Mouse (Mus musculus) ES-Bruce4 (cell line): ENCODE data around the gene Arhgap21. TPM values are rescaled to one million over a fixed set of nuclear protein-coding genes. Genes with fewer than 3 reads are reported as not detected.
"Not testable (repeated sequence)": the region's sequence is repeated elsewhere in the genome, so short reads cannot be mapped to it uniquely, and the experiment has no call there.

Experiments used
- H3K27ac ChIP-seq: 2 replicates; pipeline ENCODE4 v1.5.1; 2012; ENCODE audit warnings: low read length, inconsistent platforms; ENCODE audit not compliant: insufficient read depth
- H3K27me3 ChIP-seq: 2 replicates; pipeline ENCODE4 v1.6.1; 2012; ENCODE audit warnings: mild to moderate bottlenecking, low read length, inconsistent platforms; ENCODE audit not compliant: control insufficient read depth, poor library complexity, insufficient read depth, severe bottlenecking
- H3K36me3 ChIP-seq: 2 replicates; pipeline ENCODE4 v1.6.1; 2012; ENCODE audit warnings: inconsistent platforms, mild to moderate bottlenecking, low read length, moderate library complexity; ENCODE audit not compliant: control insufficient read depth, poor library complexity, insufficient read depth, severe bottlenecking
- H3K4me1 ChIP-seq: one replicate; pipeline ENCODE4 v1.8.1; 2011; ENCODE audit warnings: low read length; ENCODE audit not compliant: control insufficient read depth, insufficient read depth
- H3K4me3 ChIP-seq: 2 replicates; pipeline ENCODE4 v1.5.1; 2011; ENCODE audit warnings: low read depth, mild to moderate bottlenecking, low read length
- H3K9ac ChIP-seq: 2 replicates; pipeline ENCODE4 v1.6.1; 2012; ENCODE audit warnings: low read depth, mild to moderate bottlenecking, inconsistent platforms; ENCODE audit not compliant: poor library complexity, severe bottlenecking
- H3K9me3 ChIP-seq: replicated peaks from 2 replicates; pipeline ENCODE4 v1.6.1; 2012; ENCODE audit warnings: mild to moderate bottlenecking, low read length, inconsistent platforms; ENCODE audit not compliant: control insufficient read depth, poor library complexity, insufficient read depth, severe bottlenecking
- CTCF ChIP-seq: IDR thresholded peaks from one replicate; pipeline ENCODE4 v1.8.1; 2011; ENCODE audit warnings: low read depth, low read length
- EP300 ChIP-seq: IDR thresholded peaks from 2 replicates; pipeline ENCODE4 v1.6.1; 2011; ENCODE audit warnings: low read depth, low read length; ENCODE audit not compliant: insufficient read depth
- POLR2A ChIP-seq: IDR thresholded peaks from one replicate; pipeline ENCODE4 v1.8.1; 2011; ENCODE audit warnings: low read length; ENCODE audit not compliant: insufficient read depth
- polyA plus RNA-seq: library from polyadenylated mRNA; stranded (reverse); fragments of >200 nt; gene quantifications from 2 replicates; pipeline ENCODE4 v1.2.4, GENCODE M21; 2011; ENCODE audit warnings: low read depth; ENCODE audit not compliant: missing spikeins, insufficient read depth, insufficient read length

Gene Arhgap21
- polyA plus RNA-seq, 1 experiment, result 154 TPM

DNA sequence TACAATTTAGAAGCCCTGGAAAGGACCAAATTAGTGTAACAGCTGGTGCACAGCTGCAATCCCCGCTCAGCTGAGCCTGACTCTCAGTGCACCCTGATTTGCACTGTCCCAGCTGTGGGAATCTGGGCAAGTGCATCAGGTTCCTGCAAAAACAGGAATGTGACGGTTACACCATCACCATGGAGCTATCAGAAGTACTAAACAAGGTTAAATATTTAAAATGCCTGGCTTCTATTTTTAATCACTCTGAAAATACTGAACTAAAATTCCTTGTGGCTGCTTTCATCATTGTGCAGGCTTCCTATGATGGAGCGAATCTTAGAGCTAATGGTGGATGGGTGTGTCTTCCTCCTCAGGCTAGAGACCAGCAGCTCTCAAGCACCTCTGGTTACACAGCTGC, 29.3 kb downstream of the Arhgap21 start:
- Histone ChIP-seq H3K27me3 (no peaks in the 10 kb centered on the region), H3K4me3 (no peak overlapping the region), H3K9me3 (no peaks in the 10 kb centered on the region), H3K36me3 (no peaks in the 10 kb centered on the region), H3K27ac (no peak overlapping the region), H3K4me1 (peaks cover 10% of the 10 kb centered on the region), H3K9ac (no peak overlapping the region)
- TF ChIP-seq POLR2A, result no peak
- TF ChIP-seq EP300, result no peak
- no peak for TF ChIP-seq CTCF

DNA sequence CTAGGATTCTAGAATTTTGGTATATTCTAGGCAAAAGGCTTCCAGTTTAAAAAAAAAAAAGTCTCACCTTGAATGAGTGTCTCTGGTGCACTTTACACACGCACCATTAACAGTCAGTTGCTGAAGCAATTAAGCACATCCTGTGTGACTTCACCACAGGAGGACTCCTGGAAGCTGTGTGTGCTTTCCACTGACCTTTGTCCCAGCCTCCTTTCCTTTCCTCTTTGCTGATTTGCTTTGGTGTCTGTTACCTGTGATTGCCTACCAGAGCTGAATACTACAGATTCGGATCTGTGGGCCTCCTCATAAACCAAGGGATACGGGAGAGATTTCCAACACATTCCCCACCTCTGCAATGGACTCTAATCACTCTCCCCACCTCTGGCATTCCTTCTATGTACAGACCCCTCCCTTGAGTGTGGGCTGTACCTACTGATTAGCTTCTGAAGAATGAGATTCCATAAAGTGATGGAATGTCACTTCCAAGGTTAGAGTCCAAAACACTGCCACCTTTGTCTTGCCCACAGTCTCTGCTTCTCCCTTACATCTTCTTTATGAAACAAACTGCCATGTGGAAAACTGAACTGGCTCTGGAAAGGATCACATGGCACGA, 32.0 kb downstream of the Arhgap21 start:
- H3K36me3 ChIP-seq, result no peaks in the 10 kb centered on the region
- no peak overlapping the region for H3K9ac ChIP-seq
- H3K4me1 ChIP-seq, result peaks cover 12% of the 10 kb centered on the region
- no peak overlapping the region for H3K27ac ChIP-seq
- H3K4me3 ChIP-seq, result no peak overlapping the region
- H3K27me3 ChIP-seq, result no peaks in the 10 kb centered on the region
- TF ChIP-seq CTCF, result no peak
- no peak for TF ChIP-seq EP300
- no peak for TF ChIP-seq POLR2A
- no peaks in the 10 kb centered on the region for H3K9me3 ChIP-seq

DNA sequence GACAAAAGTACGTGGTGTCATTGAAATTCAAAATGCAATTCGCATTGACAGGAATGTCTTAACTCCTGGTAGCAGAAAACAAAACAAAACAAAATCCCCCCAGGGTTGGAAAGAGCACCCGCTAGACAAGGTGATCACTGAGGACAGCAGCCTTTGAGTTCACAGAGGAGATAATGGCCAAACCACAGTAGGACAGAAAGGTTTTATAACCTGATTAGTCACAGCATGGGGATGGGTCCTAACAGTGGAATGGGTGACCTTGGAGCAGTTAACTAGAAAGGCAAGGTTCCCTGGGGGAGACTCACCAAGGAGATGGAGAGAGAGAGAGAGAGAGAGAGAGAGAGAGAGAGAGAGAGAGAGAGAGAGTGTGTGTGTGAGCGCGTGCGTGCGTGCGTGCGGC, 34.3 kb downstream of the Arhgap21 start:
- Histone ChIP-seq H3K27me3 (no peaks in the 10 kb centered on the region), H3K9me3 (no peaks in the 10 kb centered on the region), H3K4me3 (no peak overlapping the region), H3K36me3 (no peaks in the 10 kb centered on the region), H3K9ac (no peak overlapping the region), H3K4me1 (peaks cover 16% of the 10 kb centered on the region), H3K27ac (peak overlapping the region; percentile 75)
- TF ChIP-seq POLR2A (no peak), EP300 (peak; percentile 76), CTCF (no peak)

DNA sequence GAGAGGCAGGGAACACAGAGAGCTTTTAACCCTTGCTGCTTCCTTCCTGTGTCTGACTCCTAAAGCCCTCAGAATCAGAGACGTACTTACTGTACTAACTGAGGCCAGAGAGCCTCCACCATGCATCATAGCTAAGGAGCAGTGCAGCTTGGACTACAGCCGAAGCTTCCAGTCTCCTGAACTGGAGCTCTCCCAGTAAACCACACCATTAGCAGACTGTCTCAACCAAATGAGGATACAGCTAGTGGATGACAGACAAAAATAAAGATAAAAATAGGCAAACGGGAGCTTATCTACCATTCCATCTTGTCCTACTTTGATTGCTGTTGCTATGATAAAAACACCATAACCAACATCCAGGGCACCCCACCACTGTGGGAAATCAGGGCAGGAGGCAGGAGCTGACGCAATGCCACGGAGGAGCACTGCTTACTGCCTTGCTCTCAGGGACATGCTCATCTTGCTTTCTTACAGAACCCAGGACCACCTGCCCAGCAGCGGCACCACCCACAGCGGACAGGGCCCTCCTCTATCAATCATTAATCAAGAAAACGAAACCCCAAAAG, 35.9 kb downstream of the Arhgap21 start:
- peak overlapping the region; percentile 13; the same call in 1 of the 2 replicates for H3K27ac ChIP-seq
- no peaks in the 10 kb centered on the region for H3K27me3 ChIP-seq
- H3K4me1 ChIP-seq, result peaks cover 17% of the 10 kb centered on the region
- no peak overlapping the region for H3K4me3 ChIP-seq
- no peak for TF ChIP-seq EP300
- TF ChIP-seq CTCF, result no peak
- TF ChIP-seq POLR2A, result no peak
- no peaks in the 10 kb centered on the region for H3K9me3 ChIP-seq
- H3K36me3 ChIP-seq, result no peaks in the 10 kb centered on the region
- H3K9ac ChIP-seq, result no peak overlapping the region

DNA sequence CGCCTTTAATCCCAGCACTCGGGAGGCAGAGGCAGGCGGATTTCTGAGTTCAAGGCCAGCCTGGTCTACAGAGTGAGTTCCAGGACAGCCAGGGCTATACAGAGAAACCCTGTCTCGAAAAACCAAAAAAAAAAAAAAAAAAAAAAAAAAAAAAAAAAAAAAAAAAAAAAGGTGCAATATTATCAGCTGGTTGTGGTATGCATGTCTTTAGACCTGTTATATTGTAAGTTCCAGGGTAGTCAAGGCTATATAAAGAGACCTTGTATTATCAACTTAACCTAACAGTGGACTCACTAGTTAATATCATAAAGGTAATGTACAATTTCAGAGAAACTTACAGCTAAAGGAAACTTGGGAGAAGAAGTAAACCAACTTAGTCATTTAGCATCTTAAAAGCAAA, 36.9 kb downstream of the Arhgap21 start:
- not testable (repeated sequence) for H3K4me3 ChIP-seq, H3K36me3 ChIP-seq, H3K27ac ChIP-seq, H3K9me3 ChIP-seq, H3K27me3 ChIP-seq, H3K9ac ChIP-seq
- H3K4me1 ChIP-seq, result peaks cover 14% of the 10 kb centered on the region

DNA sequence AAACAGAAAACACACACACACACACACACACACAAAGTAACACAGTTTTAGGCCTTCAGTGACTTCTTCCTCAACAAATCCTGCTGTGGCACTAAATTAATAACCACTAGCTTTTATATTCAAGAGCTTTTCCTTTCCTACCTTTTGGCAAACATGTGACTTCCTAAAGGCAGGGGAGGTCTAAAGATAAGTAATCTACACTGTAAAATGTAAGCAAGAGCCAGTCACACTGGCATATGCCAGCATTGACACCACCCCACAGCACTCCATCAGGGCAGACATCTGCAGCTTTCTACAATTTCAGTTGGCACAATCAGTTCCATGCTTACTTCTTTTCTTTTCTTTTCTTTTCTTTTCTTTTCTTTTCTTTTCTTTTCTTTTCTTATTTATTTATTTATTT, 40.2 kb downstream of the Arhgap21 start:
- no peak overlapping the region for H3K9ac ChIP-seq
- no peaks in the 10 kb centered on the region for H3K27me3 ChIP-seq
- TF ChIP-seq EP300 (no peak), CTCF (no peak), POLR2A (no peak)
- peaks cover 11% of the 10 kb centered on the region for H3K9me3 ChIP-seq
- no peak overlapping the region for H3K4me3 ChIP-seq
- peaks cover 12% of the 10 kb centered on the region for H3K4me1 ChIP-seq
- H3K36me3 ChIP-seq, result no peaks in the 10 kb centered on the region
- no peak overlapping the region for H3K27ac ChIP-seq
